ENCODE assay signal across 8 mouse cellular contexts in genomic region chr14:76413773-76414121, GRCm38 (mm10). TPM values are rescaled to one million over a fixed set of nuclear protein-coding genes. Genes with fewer than 3 reads are reported as not detected.
A peak's percentile ranks its signal among the peaks of the same experiment; 100 is the strongest.
DNase-seq lines count a peak whose midpoint lies in the region; ATAC-seq and TF ChIP-seq lines count a peak whose summit lies in the region.

No protein-coding gene starts in this region.

- peak; percentile 47 for TF ChIP-seq CTCF in heart, adult 2 months (IDR thresholded peaks at IDR 0.05)
- no peak for TF ChIP-seq CTCF in CH12.LX (conservative IDR thresholded peaks at IDR 0.05 in 1 of 2, IDR thresholded peaks at IDR 0.05 in 1 of 2; ENCODE audit: low read depth in 2 of 2, low read length in 2 of 2)

- peaks cover 5% of the 10 kb centered on the region for H3K4me1 ChIP-seq in heart, adult 2 months (ENCODE audit: control insufficient read depth, insufficient read depth, low read length)
- H3K4me1 ChIP-seq in CH12.LX (ENCODE audit: control insufficient read depth in 1 of 2, insufficient read depth in 2 of 2): no peaks in the 10 kb centered on the region; a peak in 1 of 4 replicates
- H3K4me1 ChIP-seq in forebrain, embryonic 15.5 days: peaks cover 33% of the 10 kb centered on the region
- H3K4me1 ChIP-seq in liver, embryonic 13.5 days (replicated peaks): peaks cover 28% of the 10 kb centered on the region

- in situ Hi-C loops in CH12.LX (cut with MboI; ENCODE audit: low pct_ligation_motif_present, low pct_unique_long_range_greater_than_20kb, low sequenced_read_pairs): no loop called here

- peak overlapping the region; percentile 85 for H3K27ac ChIP-seq in heart, adult 2 months
- no peak overlapping the region for H3K27ac ChIP-seq in CH12.LX (ENCODE audit: insufficient read depth, low read depth)
- peak overlapping the region; percentile 100 for H3K27ac ChIP-seq in forebrain, embryonic 15.5 days (replicated peaks)
- no peak overlapping the region for H3K27ac ChIP-seq in liver, embryonic 13.5 days

- dilution Hi-C loops in CH12.LX (cut with MboI; ENCODE audit: extremely low pct_ligation_motif_present, extremely low pct_unique_long_range_greater_than_20kb, low sequenced_read_pairs): no loop called here

- 4% methylated on average over 10 of the region's 10 CpGs for WGBS in heart, adult 2 months
- WGBS in forebrain, embryonic 15.5 days: under 1% methylated on average over 10 of the region's 10 CpGs
- WGBS in liver, embryonic 13.5 days (ENCODE audit: insufficient replicate concordance): 1% methylated on average over 10 of the region's 10 CpGs

- no peak for ATAC-seq in forebrain, embryonic 15.5 days (replicated peaks)
- no peak for ATAC-seq in liver, embryonic 13.5 days (ENCODE audit: low read depth)
- ATAC-seq in activated CD4-positive, CD25-positive, alpha-beta regulatory T cell, adult 4 months: no peak

- H3K9me3 ChIP-seq in CH12.LX (replicated peaks; ENCODE audit: low read length): peaks cover 16% of the 10 kb centered on the region
- no peaks in the 10 kb centered on the region for H3K9me3 ChIP-seq in forebrain, embryonic 15.5 days
- no peaks in the 10 kb centered on the region for H3K9me3 ChIP-seq in liver, embryonic 13.5 days (replicated peaks)

- peak overlapping the region; percentile 59 for H3K9ac ChIP-seq in heart, adult 2 months (ENCODE audit: low read depth, low read length)
- no peak overlapping the region for H3K9ac ChIP-seq in CH12.LX (ENCODE audit: insufficient read depth, low read depth)
- peak overlapping the region; percentile 99 for H3K9ac ChIP-seq in forebrain, embryonic 15.5 days (replicated peaks)
- peak overlapping the region; percentile 75 for H3K9ac ChIP-seq in liver, embryonic 13.5 days

- TF ChIP-seq POLR2A in heart, adult 2 months (IDR thresholded peaks at IDR 0.05; ENCODE audit: insufficient read depth, low read depth, low read length): no peak
- no peak for TF ChIP-seq POLR2A in CH12.LX (IDR thresholded peaks at IDR 0.05; ENCODE audit: low read depth, low read length)

- no peaks in the 10 kb centered on the region for H3K79me2 ChIP-seq in heart, adult 2 months (replicated peaks; ENCODE audit: control insufficient read depth, insufficient read depth, low read length)
- H3K79me2 ChIP-seq in CH12.LX (replicated peaks; ENCODE audit: control insufficient read depth, extremely low read depth, insufficient read depth, poor library complexity, severe bottlenecking): no peaks in the 10 kb centered on the region

- intact Hi-C loops in heart, adult 2 months (cut with DNase I): loop anchor here (2.0 to 10.0 kb wide), 3 partner anchors 35 to 539 kb away; no protein-coding TSS in a partner anchor

- H3K4me2 ChIP-seq in CH12.LX (ENCODE audit: insufficient read depth, low read depth, poor library complexity, severe bottlenecking): no peak overlapping the region
- H3K4me2 ChIP-seq in forebrain, embryonic 15.5 days (replicated peaks): peak overlapping the region; percentile 91
- peak overlapping the region; percentile 86 for H3K4me2 ChIP-seq in liver, embryonic 13.5 days

- TF ChIP-seq EP300 in heart, adult 2 months (IDR thresholded peaks at IDR 0.05; ENCODE audit: insufficient read depth, low read depth, low read length): no peak
- TF ChIP-seq EP300 in CH12.LX (IDR thresholded peaks at IDR 0.05; ENCODE audit: low read length): no peak

- peak overlapping the region; percentile 85 for H3K4me3 ChIP-seq in heart, adult 2 months
- peak overlapping the region in 2 of 3 experiments; percentile 5 to 44 for H3K4me3 ChIP-seq in CH12.LX (replicated peaks in 1 of 3; ENCODE audit: low read depth in 2 of 3, low read length in 2 of 3, poor library complexity in 1 of 3)
- H3K4me3 ChIP-seq in forebrain, embryonic 15.5 days: peak overlapping the region; percentile 81
- peak overlapping the region; percentile 67 for H3K4me3 ChIP-seq in liver, embryonic 13.5 days (replicated peaks)

- H3K36me3 ChIP-seq in heart, adult 2 months (ENCODE audit: control insufficient read depth, insufficient read depth, low read length): no peaks in the 10 kb centered on the region
- H3K36me3 ChIP-seq in CH12.LX (replicated peaks in 1 of 2; ENCODE audit: control insufficient read depth in 1 of 2, insufficient read depth in 1 of 2, low read length in 1 of 2): no peaks in the 10 kb centered on the region
- H3K36me3 ChIP-seq in forebrain, embryonic 15.5 days: peaks cover 18% of the 10 kb centered on the region
- H3K36me3 ChIP-seq in liver, embryonic 13.5 days: peaks cover 14% of the 10 kb centered on the region; the same call in 1 of the 2 replicates

- DNase-seq in heart, adult 2 months: no peak
- DNase-seq in heart, adult 11 months: no peak
- no peak for DNase-seq in CH12.LX (ENCODE audit: extremely low read depth)
- DNase-seq in liver, embryonic 13.5 days: no peak
- DNase-seq in ovary, postnatal 36 days (ENCODE audit: low spot score): no peak
- DNase-seq in right cerebral cortex, postnatal 4 days: no peak

- TF ChIP-seq RAD21 in CH12.LX (IDR thresholded peaks at IDR 0.05; ENCODE audit: low read depth, low read length): no peak

- no peaks in the 10 kb centered on the region for H3K27me3 ChIP-seq in heart, adult 2 months (ENCODE audit: control insufficient read depth, insufficient read depth, low read length)
- H3K27me3 ChIP-seq in CH12.LX (replicated peaks): no peaks in the 10 kb centered on the region
- H3K27me3 ChIP-seq in forebrain, embryonic 15.5 days: no peaks in the 10 kb centered on the region
- H3K27me3 ChIP-seq in liver, embryonic 13.5 days: peaks cover 49% of the 10 kb centered on the region

TF ChIP-seq in CH12.LX, 34 proteins besides CTCF, POLR2A, EP300 and RAD21:
- TF ChIP-seq ETS1 (conservative IDR thresholded peaks at IDR 0.05; ENCODE audit: low read depth, low read length): no peak
- no peak for TF ChIP-seq SMC3 (IDR thresholded peaks at IDR 0.05; ENCODE audit: low read depth, low read length)
- TF ChIP-seq MAZ (IDR thresholded peaks at IDR 0.05; ENCODE audit: low read depth, low read length): no peak
- TF ChIP-seq MAFK (IDR thresholded peaks at IDR 0.05; ENCODE audit: insufficient replicate concordance, low read length): no peak
- no peak for TF ChIP-seq MXI1 (IDR thresholded peaks at IDR 0.05; ENCODE audit: low read depth, low read length)

RNA-seq across cellular contexts. Expression of gene Tsc22d1, which starts 1.0 kb away (rescaled TPM):
- 100 to 1,000 TPM; 353 to 454 TPM for total RNA-seq in heart, adult 2 months (2021)
- polyA plus RNA-seq in heart, adult 2 months (2012; rRNA removed): 178 and 361 TPM in 2 replicates
- total RNA-seq in CH12.LX (2012; rRNA removed) (0.25 TPM in 2 replicates), CH12.LX (2014; rRNA removed) (0.89 and 1.3 TPM in 2 replicates)
- 0.69 and 0.93 TPM in 2 replicates for polyA plus RNA-seq in CH12.LX (2012; ENCODE audit: insufficient read length, low read depth)
- polyA plus RNA-seq in forebrain, embryonic 15.5 days (2015; fragmentation: Nextera tagmentation; extraction: Ambion mirVana): 711 and 729 TPM in 2 replicates
- 116 and 128 TPM in 2 replicates for polyA plus RNA-seq in liver, embryonic 13.5 days (2015; fragmentation: Nextera tagmentation; extraction: Ambion mirVana)
- 1 to 10 TPM; 6.8 to 7.5 TPM for polyA plus RNA-seq in activated CD4-positive, CD25-positive, alpha-beta regulatory T cell, adult 4 months (2017; shearing (Covaris generic))

Comparison
In these comparisons a context has a peak if more than half of its experiments do, and no peak if none do; other contexts are left out.
1. H3K27ac ChIP-seq: peak in heart, adult 2 months (single experiment) and forebrain, embryonic 15.5 days (single experiment); none in CH12.LX (single experiment) and liver, embryonic 13.5 days (single experiment).
2. H3K4me3 ChIP-seq: peak in every context shown above with its lines; median percentile 85 in heart, adult 2 months; 81 in forebrain, embryonic 15.5 days; 67 in liver, embryonic 13.5 days; 24 in CH12.LX.
3. RNA of gene Tsc22d1, which starts 1.0 kb away (polyA plus RNA-seq): 711 to 729 TPM in forebrain, embryonic 15.5 days, 178 to 361 TPM in heart, adult 2 months and 116 to 128 TPM in liver, embryonic 13.5 days; 6.8 to 7.5 TPM in activated CD4-positive, CD25-positive, alpha-beta regulatory T cell, adult 4 months and 0.69 to 0.93 TPM in CH12.LX; every median in the first group is over 10 times any median in the second.